Mouse (Mus musculus) layer of hippocampus, postnatal 25 days (tissue): Measurements from ENCODE around the gene Tnfrsf25. TPM values are rescaled to one million over a fixed set of nuclear protein-coding genes. Genes with fewer than 3 reads are reported as not detected.
A peak's percentile ranks its signal among the peaks of the same experiment; 100 is the strongest.

Experiments
- DNase-seq, 2 experiments: peaks; one replicate each; pipeline ENCODE4 v3.0.0; 2022; ENCODE audit warnings: mixed read lengths in 2 of 2, low spot score in 1 of 2; ENCODE audit errors: extremely low spot score in 1 of 2
- total RNA-seq, 2 experiments: library from RNA; stranded (reverse); gene quantifications; 2 replicates each; pipeline ENCODE4 v1.2.3; 2021

The Tnfrsf25 gene
- total RNA-seq, 2 experiments from 2014 or later, result 26.4 to 42.6 TPM

DNA sequence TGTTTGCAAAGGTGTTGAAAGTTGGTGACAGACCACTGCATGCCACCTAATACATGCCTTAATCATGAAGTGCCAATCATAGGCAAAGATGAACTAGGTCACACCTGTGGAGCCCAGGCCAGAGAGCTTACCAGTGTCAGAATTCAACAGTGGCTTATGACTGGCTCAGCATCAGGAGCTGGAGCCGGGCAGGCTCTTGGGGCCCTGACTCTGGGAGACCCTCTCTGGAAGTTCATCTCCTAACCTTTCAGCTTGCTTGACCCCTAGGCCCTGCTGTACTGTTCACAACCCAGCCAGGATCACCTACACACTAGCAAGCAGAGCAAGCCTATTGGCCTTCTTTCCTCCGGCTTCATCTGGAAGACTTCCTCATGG is 21.1 kb downstream of the Tnfrsf25 start:
- DNase-seq, result no peak

GRCm38 (mm10) chr4:152138497-152139260 is 22.9 kb downstream of the Tnfrsf25 start:
- peak; percentile 65 to 71 for DNase-seq

DNA sequence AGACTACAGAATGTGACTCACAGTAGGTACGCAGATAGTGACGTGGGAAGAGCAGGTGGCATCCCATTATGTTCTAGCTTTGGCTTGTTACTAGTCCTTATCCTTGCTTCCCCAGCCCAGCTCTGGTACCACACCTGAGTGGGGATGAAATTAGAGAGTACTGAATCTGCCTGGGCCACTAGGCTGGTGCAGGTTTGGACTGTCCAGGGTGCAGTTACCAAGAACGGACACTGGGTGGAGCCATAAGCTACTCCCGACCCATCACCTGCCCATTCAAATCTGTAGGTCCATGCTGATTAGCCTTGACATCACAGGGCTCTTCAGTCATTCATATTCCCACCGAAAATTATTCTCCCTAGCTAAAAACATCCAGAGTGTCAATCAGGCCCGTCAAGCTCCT is 24.7 kb downstream of the Tnfrsf25 start:
- DNase-seq, result no peak

DNA sequence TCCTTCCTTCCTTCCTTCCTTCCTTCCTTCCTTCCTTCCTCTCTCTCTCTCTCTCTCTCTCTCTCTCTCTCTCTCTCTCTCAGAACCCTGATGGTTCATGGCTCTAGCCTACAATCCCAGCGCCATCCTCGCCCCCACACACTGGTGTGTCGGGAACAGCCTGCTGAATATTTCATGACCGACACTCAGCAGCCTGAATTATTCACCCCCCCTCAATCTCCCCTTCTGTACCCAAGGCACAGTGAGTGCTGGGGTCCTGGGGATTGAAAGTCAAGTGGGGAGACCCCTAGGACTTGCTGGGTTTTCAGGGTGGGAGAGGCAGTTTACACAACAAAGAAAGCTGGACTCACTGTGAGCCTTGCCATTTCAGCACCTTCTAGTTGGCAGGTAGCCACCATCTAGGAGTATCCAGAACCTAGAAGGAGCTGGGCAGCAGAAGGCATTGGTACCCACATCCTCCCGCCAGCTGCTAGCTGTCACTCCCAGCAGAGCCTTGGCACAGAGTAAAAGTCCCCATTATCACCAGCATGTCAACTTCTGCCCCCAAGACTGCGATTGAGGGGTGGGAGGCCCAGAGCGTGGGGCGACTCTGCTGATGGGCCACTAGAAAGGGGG is 25.9 kb downstream of the Tnfrsf25 start:
- no peak for DNase-seq

DNA sequence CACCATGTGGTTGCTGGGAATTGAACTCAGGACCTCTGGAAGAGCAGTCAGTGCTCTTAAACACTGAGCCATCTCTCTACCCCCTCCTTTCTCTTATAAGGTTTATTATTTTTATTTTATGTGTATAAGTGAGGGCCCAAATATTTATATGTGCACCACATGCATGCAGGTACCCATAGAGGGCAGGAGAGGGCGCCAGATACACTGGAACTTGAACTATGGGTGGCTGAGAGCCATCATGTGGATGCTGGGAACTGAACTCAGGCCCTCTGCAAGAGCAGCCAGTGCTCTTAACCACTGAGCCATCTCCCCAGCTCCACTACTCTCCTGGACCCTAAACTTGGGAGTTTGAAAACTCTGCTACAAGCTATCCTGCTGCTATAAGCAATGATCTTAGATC is 27.9 kb downstream of the Tnfrsf25 start:
- DNase-seq, result no peak

GRCm38 (mm10) chr4:152145473-152145872 is 29.7 kb downstream of the Tnfrsf25 start:
- no peak for DNase-seq

DNA sequence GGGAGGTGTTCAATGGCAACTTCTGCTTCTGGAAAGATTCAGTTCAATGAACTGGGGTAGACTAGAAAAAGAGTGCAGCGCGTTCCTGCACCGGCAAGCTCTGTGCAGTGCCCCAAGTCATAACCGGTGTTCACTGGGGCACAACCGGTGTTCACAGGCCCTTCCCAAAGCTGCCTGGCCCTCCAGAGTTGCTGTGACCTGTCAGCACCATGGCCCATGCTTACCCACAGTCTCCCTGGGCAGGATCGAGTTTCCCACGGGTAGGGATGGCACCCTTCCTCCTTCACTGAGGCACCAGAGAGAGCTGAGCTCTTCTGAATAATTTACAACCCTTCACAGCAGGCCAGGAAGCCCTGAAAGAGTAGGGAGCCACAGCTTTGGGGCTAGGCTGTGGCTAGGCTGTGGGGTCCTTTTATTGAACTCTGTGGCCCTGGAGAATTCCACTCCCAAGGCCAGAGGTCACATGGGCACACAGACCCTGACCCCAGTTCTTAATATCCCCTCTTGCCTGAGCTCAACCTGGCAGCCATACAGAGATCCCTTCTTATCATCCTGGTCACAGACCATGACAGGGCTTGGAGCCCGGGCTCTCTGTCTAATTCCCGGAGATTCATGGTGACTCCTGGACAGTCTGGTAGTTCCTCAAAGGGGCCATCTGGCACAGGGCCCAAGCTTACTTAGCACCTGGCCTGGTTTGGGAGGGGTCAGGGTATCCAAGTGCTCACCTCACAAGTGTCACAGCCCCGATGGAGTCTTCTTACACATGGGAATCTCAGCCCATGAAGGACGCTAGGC is 30.5 kb downstream of the Tnfrsf25 start:
- no peak for DNase-seq

DNA sequence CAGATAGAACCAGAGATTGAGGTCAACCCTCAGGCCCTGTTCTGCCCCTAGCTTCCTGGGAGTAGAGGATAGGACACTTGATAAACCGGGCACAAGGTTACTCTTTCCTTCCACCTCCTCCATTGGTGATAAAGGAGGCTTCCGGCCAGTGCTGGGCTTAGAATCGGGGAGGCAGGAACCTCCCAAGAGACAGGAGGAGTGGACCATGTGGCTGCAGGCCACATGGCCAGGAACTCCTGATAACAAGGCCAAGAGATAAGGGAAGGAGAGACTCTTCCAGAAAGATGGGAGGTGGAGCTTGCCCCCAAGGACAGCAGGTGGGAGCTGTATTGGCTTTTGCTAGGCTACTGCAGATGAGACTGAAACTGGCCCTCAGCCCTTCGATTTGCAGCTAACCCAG is 34.8 kb downstream of the Tnfrsf25 start:
- DNase-seq, result no peak

DNA sequence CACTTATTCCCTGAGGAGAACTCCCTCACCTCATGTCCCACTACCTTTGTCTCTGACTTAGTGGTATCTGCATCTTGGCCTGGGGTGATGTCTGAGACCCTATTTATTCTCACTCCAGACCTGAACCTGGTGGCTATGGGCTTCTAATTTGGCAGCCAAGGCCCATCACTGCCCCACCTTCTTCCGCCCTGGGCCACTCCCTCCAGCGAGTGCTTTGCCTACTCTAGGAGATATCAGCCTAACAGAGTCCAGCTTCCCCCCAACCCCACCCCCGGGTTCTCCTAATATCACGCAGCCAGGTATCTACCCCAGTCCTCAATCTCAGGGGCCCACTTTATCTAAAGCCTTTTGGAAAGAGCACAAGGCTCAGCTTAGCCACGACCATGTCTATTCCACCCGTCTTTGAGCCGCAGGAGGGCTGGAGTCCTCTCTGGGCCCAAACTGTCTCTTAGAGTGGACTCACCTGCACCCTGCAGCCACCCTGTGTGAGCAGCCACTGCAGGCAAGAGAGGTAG is 35.8 kb downstream of the Tnfrsf25 start:
- DNase-seq, result no peak

- no peak for DNase-seq
Measured at GRCm38 (mm10) chr4:152151966-152152544, 36.3 kb downstream of the Tnfrsf25 start, which contains the start of gene Espn. TSS of gene Espn (minus strand) at chr4:152152371.

DNA sequence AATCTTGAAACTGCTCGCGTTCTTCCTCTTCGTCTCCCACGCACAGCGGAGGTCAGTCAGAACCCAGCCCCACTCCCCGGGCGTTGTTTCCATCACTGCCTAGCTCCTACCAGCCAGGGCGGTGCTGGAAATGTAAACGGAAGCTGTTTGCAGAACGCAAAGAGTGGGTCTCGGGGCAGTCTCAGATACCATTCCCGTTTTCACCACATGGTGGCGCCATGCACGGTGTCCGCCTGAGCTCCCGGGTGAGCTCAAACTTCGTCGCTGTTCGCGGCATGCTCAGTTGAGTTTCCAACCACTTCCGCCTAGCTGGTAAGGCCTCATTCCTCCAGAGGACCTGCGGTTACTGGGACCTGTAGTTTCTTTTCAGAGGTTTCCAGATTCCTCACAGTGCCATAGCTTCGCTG is 38.0 kb downstream of the Tnfrsf25 start:
- peak; percentile 71 to 92 for DNase-seq

DNA sequence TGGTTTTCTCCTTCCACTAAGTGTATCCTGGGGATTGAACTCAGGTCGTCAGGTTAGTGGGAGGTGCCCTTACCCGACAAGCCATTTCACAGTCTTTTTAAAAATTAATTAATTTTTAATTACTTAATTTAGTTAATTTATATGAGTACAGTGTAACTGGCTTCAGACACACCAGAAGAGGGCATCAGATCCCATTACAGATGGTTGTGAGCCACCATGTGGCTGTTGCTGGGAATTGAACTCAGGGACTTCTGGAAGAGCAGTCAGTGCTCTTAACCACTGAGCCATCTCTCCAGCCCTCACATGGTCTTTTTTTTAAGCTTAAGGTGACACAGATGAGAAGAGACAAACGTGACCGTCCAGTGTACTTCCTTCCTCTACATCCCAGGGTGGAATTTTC is 39.3 kb downstream of the Tnfrsf25 start:
- no peak for DNase-seq

DNA sequence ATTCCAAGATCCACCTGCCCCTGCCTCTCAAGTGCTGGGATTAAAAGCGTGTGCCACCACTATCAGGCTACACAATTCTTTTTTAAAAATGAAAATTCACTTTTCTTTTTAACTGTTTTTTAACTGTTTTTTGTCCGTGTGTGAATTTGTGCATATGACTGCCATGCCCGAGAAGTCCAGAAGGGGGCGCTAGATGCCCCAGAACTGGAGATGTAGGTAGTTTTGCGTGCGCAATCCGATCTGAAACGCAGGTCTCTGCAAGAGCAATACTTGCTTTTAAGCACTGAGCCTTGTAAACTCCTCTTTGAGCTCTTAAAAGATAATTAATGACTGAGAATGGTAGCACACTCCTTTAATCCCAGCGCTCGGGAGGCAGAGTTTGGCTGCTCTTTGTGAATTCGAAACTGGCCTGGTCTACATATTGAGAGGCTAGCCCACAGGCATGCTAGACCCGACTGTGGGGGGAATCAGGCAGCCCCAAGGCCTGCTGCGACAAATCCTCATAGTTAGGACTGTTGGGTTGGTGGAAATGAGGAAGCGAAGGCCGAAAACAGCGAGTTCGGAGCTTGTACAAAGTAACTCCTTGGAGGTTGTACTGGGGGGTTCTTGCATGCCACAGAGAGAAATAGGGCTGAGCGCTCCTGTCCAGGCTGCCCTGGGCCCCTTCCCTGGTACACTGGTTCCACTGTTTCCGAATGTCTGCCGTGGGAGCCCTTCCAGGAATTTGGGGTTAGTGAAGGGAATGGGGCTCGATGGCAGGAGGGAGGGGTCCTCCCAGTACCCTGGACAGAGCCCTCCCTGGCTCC is 42.2 kb downstream of the Tnfrsf25 start:
- DNase-seq, result peak in 1 of 2 experiments; percentile 67

- DNase-seq, result no peak
Measured at GRCm38 (mm10) chr4:152158585-152159284, 43.0 kb downstream of the Tnfrsf25 start, which contains the start of gene Hes2. TSS of gene Hes2 (plus strand) at chr4:152158867.

DNA sequence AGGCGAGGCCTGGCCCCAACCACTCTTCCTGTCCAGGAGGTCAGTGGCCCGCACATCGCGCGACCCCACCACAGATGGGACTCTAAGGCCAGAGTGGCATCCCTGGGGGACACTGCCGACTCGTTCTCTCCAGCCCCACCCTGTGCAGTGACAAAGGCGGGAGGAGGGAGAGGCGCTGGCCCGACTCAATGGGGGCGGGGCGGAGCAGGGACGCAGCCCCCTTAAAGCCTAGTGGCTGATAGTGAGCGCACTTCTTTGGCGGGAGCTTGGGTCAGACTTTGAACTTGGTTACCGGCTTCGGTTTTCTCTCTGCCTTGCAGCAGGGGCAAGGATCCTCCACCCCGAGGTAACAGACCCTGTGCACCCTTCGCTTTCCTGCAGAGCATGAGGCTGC is 43.5 kb downstream of the Tnfrsf25 start:
- DNase-seq, result no peak

DNA sequence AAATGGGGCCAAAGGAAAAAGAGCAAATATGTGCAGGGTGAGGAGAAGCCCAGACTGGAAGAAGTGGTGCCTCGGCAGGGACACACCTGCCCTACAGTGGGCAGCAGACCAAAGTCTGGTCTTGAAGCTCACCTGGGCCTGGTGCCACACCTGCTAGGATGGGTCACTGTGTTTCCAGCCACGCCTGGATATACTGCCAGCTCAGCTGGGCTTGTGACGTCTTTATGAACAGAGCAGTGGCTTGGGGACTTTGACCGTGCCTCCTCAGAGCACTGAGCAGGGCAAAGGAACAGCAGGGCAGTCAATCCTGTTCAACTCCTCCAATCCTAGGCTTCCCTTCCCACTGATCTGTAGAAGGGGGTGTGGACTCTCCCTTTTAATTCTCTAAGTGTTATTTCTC is 45.0 kb downstream of the Tnfrsf25 start:
- no peak for DNase-seq

DNA sequence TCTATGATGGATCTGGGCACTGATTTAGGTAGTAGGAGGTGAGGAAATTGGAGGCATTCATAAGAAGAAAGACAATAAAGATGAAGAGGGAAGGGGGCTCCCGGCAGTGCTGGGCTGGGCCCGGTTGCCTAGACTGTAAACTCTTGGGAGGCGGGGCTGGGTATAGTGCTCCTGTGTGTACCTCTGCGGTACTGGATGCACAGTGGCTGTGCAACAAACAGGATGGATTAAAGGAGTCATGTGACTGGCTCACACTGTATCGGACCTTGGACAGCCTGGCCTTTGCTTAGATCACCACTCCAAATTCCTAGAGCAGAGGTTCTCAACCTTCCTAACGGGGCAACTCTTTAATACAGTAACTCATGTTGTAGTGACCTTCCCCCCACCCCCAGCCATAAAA is 45.9 kb downstream of the Tnfrsf25 start:
- DNase-seq, result no peak

DNA sequence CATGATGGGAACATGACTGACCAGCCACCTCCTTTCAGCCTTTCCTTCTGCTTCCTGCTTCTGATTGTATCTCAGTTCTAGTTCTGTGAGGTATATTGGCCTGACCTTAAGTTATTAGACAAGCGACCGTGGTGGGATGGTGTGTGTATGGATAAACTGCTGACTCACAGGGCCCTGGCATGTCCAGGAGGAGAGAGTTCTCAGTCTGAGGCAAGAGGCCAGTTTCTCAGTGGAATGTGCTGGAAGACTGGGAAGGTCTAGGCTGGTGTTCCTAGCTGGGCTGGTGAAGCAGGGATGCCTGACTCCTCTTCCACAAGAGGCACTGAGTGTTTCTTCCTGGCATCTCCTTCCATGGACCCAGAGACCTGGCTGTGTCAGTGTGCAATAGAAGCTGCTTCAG is 47.0 kb downstream of the Tnfrsf25 start:
- no peak for DNase-seq
